Mouse (Mus musculus) midbrain, embryonic 11.5 days (tissue): ENCODE results near the gene Gm4756. TPM values are rescaled to one million over a fixed set of nuclear protein-coding genes. Genes with fewer than 3 reads are reported as not detected.
"Not testable (repeated sequence)": the region's sequence is repeated elsewhere in the genome, so short reads cannot be mapped to it uniquely, and the experiment has no call there.

ENCODE experiments used
- ATAC-seq: fragments of 200-750 bp; cut with Nextera tagmentation; 2 replicates; pipeline ENCODE4 v1.8.0; 2017; ENCODE audit warnings: moderate TSS enrichment, moderate library complexity; ENCODE audit not compliant: low FRiP score
- DNase-seq: peaks from one replicate; pipeline ENCODE4 v3.0.0; 2015; ENCODE audit warnings: low spot score; ENCODE audit errors: missing footprints
- H3K27ac ChIP-seq: fragments of 300-500 bp; sonication (generic); 2 replicates; pipeline ENCODE4 v1.5.1; 2014; ENCODE audit warnings: low read depth, low read length
- H3K27me3 ChIP-seq: fragments of 300-500 bp; sonication (generic); 2 replicates; pipeline ENCODE4 v1.6.1; 2014; ENCODE audit warnings: mild to moderate bottlenecking, low read length, moderate library complexity, mixed read lengths; ENCODE audit not compliant: control insufficient read depth, insufficient read depth
- H3K36me3 ChIP-seq: fragments of 300-500 bp; sonication (generic); 2 replicates; pipeline ENCODE4 v1.6.1; 2014; ENCODE audit warnings: mild to moderate bottlenecking, low read length, moderate library complexity, mixed read lengths; ENCODE audit not compliant: control insufficient read depth, insufficient read depth
- H3K4me1 ChIP-seq: fragments of 300-500 bp; sonication (generic); 2 replicates; pipeline ENCODE4 v1.6.1; 2014; ENCODE audit warnings: low read length; ENCODE audit not compliant: control insufficient read depth, insufficient read depth
- H3K4me2 ChIP-seq: fragments of 300-500 bp; sonication (generic); 2 replicates; pipeline ENCODE4 v1.6.1; 2014; ENCODE audit warnings: mild to moderate bottlenecking, moderate library complexity
- H3K4me3 ChIP-seq: fragments of 300-500 bp; sonication (generic); 2 replicates; pipeline ENCODE4 v1.5.1; 2014; ENCODE audit warnings: low read depth, low read length
- H3K9ac ChIP-seq: fragments of 300-500 bp; sonication (generic); 2 replicates; pipeline ENCODE4 v1.6.1; 2014; ENCODE audit warnings: low read length
- H3K9me3 ChIP-seq: fragments of 300-500 bp; sonication (generic); 2 replicates; pipeline ENCODE4 v1.6.1; 2016; ENCODE audit warnings: low read length; ENCODE audit not compliant: control insufficient read depth
- WGBS: fragments of 180-500 bp; shearing (Covaris S2); extraction: QIAGEN DNeasy Blood & Tissue Kit; methylation state at CpG from one replicate; pipeline ENCODE4 v1.1.7; 2014; 5-methylcytosine and 5-hydroxymethylcytosine counted together
- polyA plus RNA-seq: library from polyadenylated mRNA; unstranded; fragments of >200 nt; fragmentation: Nextera tagmentation; extraction: Ambion mirVana; gene quantifications from 2 replicates; pipeline ENCODE4 v1.2.1, GENCODE M21; 2014

Gene Gm4756
- polyA plus RNA-seq, 1 experiment from 2014 or later = not detected

GRCm38 (mm10) chr12:72612053-72612452, 37.4 kb downstream of the Gm4756 start:
- 94% methylated on average over 3 of the region's 3 CpGs for WGBS
- no peak for ATAC-seq
- no peaks in the 10 kb centered on the region for H3K27me3 ChIP-seq

DNA sequence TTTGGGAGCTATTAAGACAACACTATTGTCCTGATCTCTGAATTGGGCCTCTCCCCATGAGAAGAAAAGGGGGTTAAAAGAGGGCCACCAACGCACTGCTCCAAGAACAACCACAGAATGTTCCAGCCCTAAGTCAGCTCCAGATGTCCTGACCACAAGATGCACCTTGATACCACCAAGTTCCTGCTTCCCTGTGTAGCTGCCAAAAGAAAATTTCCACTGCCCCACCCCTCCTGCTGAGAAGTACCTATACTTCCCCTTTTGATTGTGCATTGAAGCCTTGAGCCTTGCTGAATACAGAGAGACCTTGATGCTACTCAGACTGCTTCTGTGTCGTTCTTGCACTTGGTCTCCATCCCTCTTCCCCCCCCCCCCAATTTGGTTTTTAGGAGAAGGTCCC, 50.7 kb downstream of the Gm4756 start:
- H3K27me3 ChIP-seq, H3K9me3 ChIP-seq, H3K36me3 ChIP-seq, H3K9ac ChIP-seq, H3K4me2 ChIP-seq, H3K4me3 ChIP-seq, H3K27ac ChIP-seq, H3K4me1 ChIP-seq, DNase-seq, ATAC-seq: not testable (repeated sequence)
- WGBS = 94% methylated on average over 2 of the region's 2 CpGs

More at GRCm38 (mm10) chr12:72612053-72612452, 37.4 kb downstream of the Gm4756 start:
- H3K4me2 ChIP-seq = no peak overlapping the region
- no peaks in the 10 kb centered on the region for H3K4me1 ChIP-seq
- no peak for DNase-seq
- H3K9ac ChIP-seq = no peak overlapping the region
- no peaks in the 10 kb centered on the region for H3K9me3 ChIP-seq
- no peaks in the 10 kb centered on the region for H3K36me3 ChIP-seq
- H3K4me3 ChIP-seq = no peak overlapping the region
- H3K27ac ChIP-seq = no peak overlapping the region

GRCm38 (mm10) chr12:72594001-72594400, 55.5 kb downstream of the Gm4756 start:
- Histone ChIP-seq H3K27ac (no peak overlapping the region), H3K9me3 (no peaks in the 10 kb centered on the region), H3K27me3 (no peaks in the 10 kb centered on the region), H3K4me3 (no peak overlapping the region), H3K4me1 (no peaks in the 10 kb centered on the region), H3K9ac (no peak overlapping the region), H3K36me3 (no peaks in the 10 kb centered on the region), H3K4me2 (no peak overlapping the region)
- no peak for DNase-seq
- WGBS = 70% methylated on average over 2 of the region's 2 CpGs
- no peak for ATAC-seq

- DNase-seq (no peak), ATAC-seq (no peak)
- no peaks in the 10 kb centered on the region for H3K27me3 ChIP-seq
- H3K27ac ChIP-seq = no peak overlapping the region
- H3K4me3 ChIP-seq = no peak overlapping the region
- H3K4me1 ChIP-seq = no peaks in the 10 kb centered on the region
- no peak overlapping the region for H3K4me2 ChIP-seq
- no peaks in the 10 kb centered on the region for H3K36me3 ChIP-seq
- H3K9me3 ChIP-seq = no peaks in the 10 kb centered on the region
- H3K9ac ChIP-seq = no peak overlapping the region
Observed at GRCm38 (mm10) chr12:72592991-72593390, 56.5 kb downstream of the Gm4756 start.

GRCm38 (mm10) chr12:72585339-72585738, 64.1 kb downstream of the Gm4756 start:
- Histone ChIP-seq H3K27me3 (no peaks in the 10 kb centered on the region), H3K4me3 (no peak overlapping the region), H3K27ac (no peak overlapping the region), H3K36me3 (no peaks in the 10 kb centered on the region), H3K4me2 (no peak overlapping the region), H3K9ac (no peak overlapping the region), H3K9me3 (no peaks in the 10 kb centered on the region), H3K4me1 (no peaks in the 10 kb centered on the region)
- no peak for ATAC-seq
- no peak for DNase-seq
- WGBS = 88% methylated on average over 1 of the region's 1 CpGs

DNA sequence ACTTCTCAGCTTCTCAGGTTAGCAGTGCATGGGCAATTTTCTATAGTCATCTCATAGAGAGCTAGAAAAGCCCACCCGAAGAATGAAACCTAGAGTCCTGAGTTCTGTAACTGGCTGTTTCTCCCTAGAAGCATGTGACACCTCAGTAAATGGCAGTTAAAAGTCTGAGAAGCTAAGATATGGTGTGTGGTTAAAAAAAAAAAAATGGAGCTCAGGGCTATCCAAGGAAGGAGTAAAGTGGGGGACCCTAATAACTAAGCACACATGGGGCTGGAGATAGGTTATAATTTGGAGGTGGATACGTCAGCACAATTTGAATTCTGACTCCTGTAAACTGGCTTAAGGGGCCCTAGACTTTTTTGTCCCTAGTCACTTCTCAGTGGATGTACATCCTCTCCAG, 66.4 kb downstream of the Gm4756 start:
- Histone ChIP-seq H3K4me3 (no peak overlapping the region), H3K9me3 (no peaks in the 10 kb centered on the region), H3K27ac (no peak overlapping the region), H3K36me3 (0 out of 2 replicates have a peak, but pooled peaks cover 3% of the 10 kb centered on the region), H3K9ac (no peak overlapping the region), H3K27me3 (no peaks in the 10 kb centered on the region), H3K4me1 (no peaks in the 10 kb centered on the region), H3K4me2 (no peak overlapping the region)
- DNase-seq = no peak
- 88% methylated on average over 2 of the region's 2 CpGs for WGBS
- no peak for ATAC-seq

DNA sequence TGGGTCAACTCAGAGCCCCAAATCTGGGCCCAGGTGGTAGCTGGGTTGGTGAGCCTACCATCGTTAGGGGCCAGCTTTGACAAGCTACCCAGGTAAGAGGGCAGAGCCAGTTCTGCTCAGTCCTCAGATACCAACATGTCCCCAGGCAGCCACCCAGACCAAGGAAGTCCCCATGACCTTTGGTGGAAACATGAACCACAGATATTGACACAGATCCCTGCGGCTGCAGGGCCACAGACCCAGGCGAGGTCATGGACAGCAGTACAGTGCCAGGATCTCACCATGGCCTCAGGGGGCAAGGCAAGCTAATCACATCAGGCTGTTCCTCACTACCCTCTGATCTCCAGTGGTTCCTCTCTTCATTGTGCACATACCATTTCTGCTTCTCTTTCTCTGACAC, 67.4 kb downstream of the Gm4756 start:
- ATAC-seq (no peak), DNase-seq (no peak)
- WGBS = 93% methylated on average over 3 of the region's 3 CpGs
- no peak overlapping the region for H3K4me2 ChIP-seq
- no peaks in the 10 kb centered on the region for H3K27me3 ChIP-seq
- H3K4me1 ChIP-seq = no peaks in the 10 kb centered on the region
- H3K36me3 ChIP-seq = 0 out of 2 replicates have a peak, but pooled peaks cover 3% of the 10 kb centered on the region
- no peak overlapping the region for H3K4me3 ChIP-seq
- H3K27ac ChIP-seq = no peak overlapping the region
- H3K9me3 ChIP-seq = no peaks in the 10 kb centered on the region
- H3K9ac ChIP-seq = no peak overlapping the region

DNA sequence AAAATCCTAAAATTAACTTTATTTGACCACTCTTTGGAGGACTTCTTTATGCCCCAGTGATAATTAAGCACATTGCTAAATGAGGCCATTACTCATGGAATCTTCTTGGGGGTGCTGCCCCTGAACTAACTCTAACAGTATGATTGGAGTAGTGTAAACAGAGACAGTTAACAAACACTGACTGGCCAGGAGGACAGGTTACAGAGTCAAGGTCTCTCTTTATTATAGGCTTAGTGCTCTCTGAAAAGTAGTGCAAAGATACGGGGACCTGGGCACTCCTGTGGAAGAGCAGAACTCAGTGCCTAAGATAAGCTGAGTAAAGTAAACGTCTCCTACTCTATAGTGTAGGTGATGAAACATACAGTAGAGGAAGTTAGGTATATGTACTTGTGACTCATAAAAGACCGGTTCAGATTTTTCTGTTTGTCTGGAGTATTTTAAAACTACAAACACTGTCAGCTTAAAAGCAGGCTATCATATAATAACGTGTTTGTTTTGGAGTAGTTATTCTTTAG, 85.1 kb downstream of the Gm4756 start:
- Histone ChIP-seq H3K36me3 (no peaks in the 10 kb centered on the region), H3K9me3 (no peaks in the 10 kb centered on the region), H3K27ac (no peak overlapping the region), H3K4me3 (no peak overlapping the region), H3K27me3 (no peaks in the 10 kb centered on the region), H3K9ac (no peak overlapping the region), H3K4me2 (no peak overlapping the region), H3K4me1 (no peaks in the 10 kb centered on the region)
- no peak for ATAC-seq
- no peak for DNase-seq
- WGBS = 91% methylated on average over 4 of the region's 4 CpGs

- Histone ChIP-seq H3K4me2 (no peak overlapping the region), H3K4me1 (no peaks in the 10 kb centered on the region), H3K9me3 (no peaks in the 10 kb centered on the region), H3K36me3 (no peaks in the 10 kb centered on the region), H3K27ac (no peak overlapping the region), H3K4me3 (no peak overlapping the region), H3K27me3 (no peaks in the 10 kb centered on the region), H3K9ac (no peak overlapping the region)
- no peak for DNase-seq
- ATAC-seq = no peak
- WGBS = 77% methylated on average over 4 of the region's 4 CpGs
Observed at GRCm38 (mm10) chr12:72554347-72554746, 95.1 kb downstream of the Gm4756 start.
